Mouse (Mus musculus): Measurements from ENCODE around the gene Grip2. TPM values are rescaled to one million over a fixed set of nuclear protein-coding genes. Genes with fewer than 3 reads are reported as not detected.

Gene Grip2
- polyA plus RNA-seq, 1 experiment from 2014 or later = 1.0 TPM

Other genes with a start within 250 kb of the Grip2 start
- gene Slc6a6, start 143.2 kb downstream of the Grip2 start, polyA plus RNA-seq (2015; fragmentation: Nextera tagmentation; extraction: Ambion mirVana) = 54.4 and 59.5 TPM in 2 replicates
- gene Ccdc174, start 50.8 kb upstream of the Grip2 start, polyA plus RNA-seq (2015; fragmentation: Nextera tagmentation; extraction: Ambion mirVana) = 28.2 TPM in 2 replicates
- 0.19 and 0.24 TPM in 2 replicates for gene 4930590J08Rik, start 75.6 kb upstream of the Grip2 start, polyA plus RNA-seq (2015; fragmentation: Nextera tagmentation; extraction: Ambion mirVana)
- gene Fgd5, start 151.6 kb upstream of the Grip2 start, polyA plus RNA-seq (2015; fragmentation: Nextera tagmentation; extraction: Ambion mirVana) = 8.1 and 8.2 TPM in 2 replicates